Mouse (Mus musculus) embryo, embryonic 11 days (tissue): ENCODE results near the gene Stt3b.

ENCODE experiments used
- DNase-seq: peaks from one replicate; pipeline ENCODE4 v3.0.0-alpha.2; 2015

Gene Stt3b

DNA sequence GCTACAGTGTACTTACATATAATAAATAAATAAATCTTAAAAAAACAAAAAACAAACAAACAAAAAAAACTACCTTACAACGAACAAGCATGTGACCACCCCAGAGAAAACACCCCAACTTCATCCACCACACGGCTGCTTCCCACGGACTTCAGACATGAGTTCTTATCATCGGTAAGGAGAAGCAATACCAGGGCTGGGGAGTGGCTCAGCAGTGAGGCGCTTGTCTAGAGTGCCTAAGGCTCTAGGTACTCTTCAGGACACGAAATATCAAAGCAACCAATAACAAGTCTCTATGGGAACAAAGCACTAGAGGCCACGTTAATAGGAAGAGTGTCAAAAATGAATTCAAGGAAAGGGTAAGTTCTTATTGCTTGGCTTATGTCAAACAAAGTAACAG lies 49.8 kb downstream of the Stt3b start:
- no peak for DNase-seq

DNA sequence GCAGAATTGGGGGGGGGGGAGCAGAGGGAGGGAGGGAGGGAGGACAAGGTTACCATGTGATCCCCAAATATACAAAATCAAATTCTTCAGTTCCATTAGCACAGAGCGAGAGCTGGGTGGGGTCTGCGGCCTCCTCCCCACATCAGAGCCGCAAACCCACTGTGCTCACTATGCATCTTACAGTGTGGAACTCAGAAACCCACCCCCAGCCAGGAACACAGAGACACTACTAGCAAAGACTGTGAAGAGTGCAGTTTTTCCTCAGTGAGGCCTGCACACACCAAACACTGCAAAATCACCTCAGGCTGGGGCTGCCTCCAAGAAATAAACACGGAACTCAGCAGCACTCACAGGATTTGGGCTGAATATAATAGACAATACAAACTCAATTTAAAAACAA lies 50.4 kb downstream of the Stt3b start:
- no peak for DNase-seq

DNA sequence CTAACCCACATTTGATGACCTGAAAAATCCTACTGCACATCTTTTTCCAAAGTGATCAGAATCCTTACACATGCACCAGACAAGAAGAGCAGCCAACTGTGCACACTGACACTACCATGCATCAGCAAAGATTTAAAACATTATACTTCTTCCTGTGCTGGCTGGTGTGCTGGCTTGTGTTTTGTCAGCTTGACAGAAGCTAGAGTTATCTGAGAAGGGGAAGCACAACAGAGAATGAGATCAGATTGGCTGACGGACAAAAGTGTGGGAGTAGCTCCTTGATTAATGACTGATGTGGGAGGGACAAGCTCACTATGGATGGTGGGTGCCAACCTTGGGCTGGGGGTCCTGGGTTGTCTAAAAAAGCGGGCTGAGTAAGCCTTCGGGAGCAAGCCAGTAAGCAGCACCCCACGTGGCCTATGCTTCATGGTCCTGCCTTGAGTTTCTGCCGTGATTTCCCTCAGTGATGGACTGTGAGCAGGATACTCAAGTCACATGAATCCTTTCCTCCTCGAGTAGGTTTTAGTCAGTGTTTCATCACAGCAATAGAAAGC lies 52.4 kb downstream of the Stt3b start:
- DNase-seq: no peak

DNA sequence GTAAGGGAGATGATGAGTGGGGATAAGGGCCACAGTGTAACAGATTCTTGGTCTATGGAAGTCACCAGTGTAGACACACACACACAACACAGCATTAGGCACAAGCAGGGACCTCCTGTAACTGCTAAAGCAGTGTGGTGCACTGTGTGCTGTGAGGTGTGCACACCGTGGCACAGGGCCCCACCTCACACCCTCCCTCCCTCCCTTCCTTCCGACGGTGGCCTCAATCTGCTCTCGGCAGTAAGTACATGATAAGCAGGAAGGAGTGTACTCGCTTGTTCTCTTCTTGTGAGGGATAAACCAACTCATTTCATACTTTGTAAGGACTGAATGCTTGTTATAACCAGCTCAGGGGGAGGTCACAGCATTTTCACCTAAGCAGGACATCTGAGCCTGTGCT lies 61.1 kb downstream of the Stt3b start:
- DNase-seq: no peak

DNA sequence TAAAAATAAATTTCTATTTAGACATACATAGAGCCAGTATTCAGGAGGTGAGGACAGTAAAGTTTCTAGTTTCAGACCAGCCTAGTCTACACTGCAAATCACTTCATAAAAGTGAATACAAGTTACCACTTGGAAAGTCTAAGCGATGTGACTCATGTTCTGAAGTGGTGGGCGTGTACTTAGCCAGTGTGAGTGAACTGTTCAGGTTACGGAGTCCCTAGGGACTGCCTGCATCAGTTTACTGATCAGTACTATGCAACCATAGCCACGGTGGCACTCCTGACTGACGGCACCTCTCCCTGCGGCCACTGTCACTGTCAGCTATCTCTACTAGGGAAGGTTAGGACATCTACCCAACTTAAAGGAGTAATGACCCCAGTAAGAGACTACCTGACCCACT lies 65.1 kb downstream of the Stt3b start:
- no peak for DNase-seq

DNA sequence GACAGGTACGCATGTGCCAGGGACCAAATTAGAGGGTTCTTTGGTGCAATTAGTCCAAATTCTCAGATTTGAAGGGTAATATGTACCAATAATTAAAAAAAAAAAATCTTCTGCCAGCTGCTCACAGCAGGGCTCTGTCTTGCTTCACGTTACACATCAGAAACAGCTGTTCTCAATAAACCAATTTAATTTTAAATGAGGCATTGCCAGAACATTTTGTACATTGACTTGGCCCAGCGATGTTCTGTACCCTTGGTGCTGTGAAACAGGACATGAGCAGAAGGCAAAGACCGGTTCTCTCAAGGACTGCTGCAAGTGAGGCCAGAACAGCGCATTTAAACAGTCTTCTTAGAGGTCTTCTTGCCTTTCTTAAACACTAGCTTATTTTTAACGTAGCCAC lies 66.6 kb downstream of the Stt3b start:
- no peak for DNase-seq

DNA sequence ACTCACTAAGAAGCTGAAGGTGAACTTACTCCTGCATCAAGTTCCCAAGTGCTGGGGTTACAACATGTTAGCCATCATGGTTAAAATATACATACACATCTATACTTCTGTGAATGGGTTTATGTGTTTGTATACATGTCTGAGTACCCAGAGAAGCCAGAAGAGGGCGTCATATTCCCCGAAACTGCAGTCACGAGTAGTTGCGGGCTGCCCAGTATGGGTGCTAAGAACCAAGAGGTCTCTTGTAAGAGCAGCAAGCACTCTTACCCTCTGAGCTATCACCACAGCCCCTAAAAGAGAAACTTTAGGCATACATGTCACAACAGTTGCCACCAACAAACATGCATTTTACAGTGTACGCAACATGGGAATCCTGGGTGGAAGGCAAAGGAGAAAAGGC lies 70.4 kb downstream of the Stt3b start:
- no peak for DNase-seq

DNA sequence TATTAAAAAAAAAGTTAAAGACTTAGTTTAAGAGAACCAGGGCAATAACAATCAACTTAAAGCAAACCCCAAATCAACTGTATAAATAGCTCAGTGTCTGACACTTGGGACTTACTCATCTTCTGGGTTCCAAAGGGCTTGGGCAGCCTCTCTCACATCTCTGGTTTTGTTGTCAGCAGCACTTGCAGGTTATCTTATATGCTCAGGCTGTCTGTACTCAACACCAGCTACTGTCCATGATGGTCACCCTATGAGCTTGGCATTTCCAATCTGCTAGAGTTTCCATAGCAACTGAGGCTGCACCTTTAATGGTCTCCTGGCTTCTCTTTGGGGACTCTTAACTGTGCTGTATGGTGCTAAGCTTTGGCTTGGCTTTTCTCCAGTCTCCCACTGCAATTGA lies 72.3 kb downstream of the Stt3b start:
- no peak for DNase-seq

DNA sequence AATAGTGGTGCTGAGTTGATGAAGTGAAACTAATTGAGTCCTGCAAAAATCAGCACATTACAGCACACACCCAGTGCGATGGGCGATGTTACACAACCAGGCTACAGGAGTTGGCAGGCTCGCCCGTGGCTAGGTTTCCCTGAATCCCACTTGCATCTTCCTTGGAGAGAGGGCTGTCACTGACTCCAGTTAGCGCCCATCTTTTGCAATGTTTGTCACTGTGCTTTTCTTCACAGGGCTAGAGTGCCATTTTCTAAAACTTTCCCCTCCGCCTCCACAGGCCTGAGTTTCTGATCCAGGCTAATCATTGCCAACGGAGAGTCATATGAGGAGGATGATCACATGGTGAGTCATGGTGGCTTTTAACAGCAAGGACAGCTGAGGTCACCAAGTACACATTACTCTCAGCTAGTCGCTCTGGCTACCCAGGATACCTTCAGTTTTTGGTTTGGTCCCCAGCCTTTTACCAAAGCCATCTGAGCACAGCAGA lies 73.8 kb downstream of the Stt3b start:
- no peak for DNase-seq

DNA sequence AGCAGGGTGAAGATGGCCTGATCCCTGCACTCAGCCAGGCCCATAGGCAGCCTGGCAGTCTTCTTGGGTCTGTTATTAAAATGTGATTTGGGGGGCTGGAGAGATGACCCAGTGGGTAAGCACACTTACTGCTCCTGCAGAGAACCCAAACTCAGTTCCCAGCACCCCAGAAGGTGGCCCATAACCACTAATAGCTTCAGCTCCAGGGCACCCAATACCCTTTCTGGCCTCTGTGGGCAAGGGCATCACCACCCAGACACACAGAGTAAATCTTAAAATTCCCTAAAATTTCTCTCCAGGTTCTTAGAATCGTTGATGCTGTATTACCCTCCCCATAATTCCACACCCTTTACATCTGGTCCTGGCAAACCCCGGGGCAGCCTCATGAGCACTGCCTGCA lies 75.7 kb downstream of the Stt3b start:
- no peak for DNase-seq

DNA sequence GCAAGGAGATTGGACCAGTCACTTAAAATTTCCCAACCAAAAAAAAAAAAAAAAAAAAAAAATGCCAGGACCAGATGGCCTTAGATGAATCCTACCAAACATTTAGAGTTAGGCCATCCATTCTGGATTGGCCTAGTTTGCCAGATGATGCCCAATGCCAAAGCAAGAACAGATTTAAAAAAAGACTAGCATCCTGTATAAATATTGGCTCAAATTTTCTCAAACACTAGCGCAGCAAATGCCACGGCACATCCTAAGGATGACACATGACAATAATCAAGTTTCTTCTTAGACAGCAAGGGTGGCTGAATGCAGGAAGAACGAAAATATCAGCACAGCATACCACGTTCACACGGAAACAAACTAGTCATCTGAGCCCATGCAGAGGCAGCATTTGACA lies 76.5 kb downstream of the Stt3b start:
- no peak for DNase-seq

DNA sequence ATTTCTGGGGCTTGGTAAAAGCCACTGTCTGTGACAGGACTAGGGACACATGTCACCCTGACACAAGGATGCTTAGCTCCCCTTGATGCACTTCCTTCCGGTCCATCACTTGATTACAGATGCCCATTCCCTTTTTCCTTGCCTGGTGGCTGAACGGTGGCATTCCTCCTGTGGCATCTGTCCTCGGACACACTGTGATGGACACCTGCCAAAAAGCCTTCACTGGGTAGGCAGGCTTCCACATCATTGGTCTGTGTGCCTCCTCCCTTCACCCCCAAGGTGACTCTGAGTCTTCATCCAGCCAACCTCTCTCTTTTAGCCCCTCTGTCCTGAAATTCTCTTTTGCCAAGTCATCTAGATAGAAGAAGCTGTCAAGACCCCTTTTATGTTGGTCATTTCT lies 78.7 kb downstream of the Stt3b start:
- no peak for DNase-seq

DNA sequence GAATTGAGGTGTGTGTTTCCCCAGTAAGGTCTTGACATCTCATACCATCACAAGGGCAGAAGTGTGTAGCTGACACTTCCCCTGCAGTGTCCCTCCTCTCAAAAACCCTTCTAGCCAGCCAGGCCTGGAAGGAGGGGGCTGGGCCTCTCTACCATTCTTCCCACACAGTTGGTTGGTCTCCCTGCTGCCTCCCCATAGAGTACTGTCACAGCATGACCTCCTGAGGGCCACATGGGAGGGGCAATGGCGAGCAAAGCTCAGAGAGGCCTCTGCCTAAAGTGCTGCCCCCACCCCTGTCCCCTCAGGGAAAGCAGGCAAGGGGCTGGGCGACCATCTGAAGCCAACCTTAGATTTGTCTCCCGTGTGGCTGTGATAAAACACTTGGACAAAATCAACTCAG lies 80.1 kb downstream of the Stt3b start:
- no peak for DNase-seq

DNA sequence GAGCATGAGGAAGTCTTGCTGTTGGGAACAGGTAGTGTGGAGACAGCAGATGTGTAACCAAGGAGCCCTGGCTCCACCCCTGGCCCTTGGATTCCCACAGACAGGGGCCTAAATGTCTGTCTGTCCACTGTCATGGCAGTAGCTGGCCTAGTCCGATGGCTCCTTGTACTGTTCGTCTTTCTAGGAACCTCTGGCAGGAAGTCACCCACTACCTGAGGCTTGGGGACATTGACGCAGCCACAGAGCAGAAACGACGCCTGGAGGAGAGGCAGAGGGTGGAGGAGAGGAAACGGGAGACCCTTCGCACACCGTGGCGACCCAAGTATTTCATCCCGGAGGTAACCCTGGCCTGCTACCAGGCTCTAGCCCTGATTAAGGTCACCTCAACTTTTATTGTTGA lies 80.5 kb downstream of the Stt3b start:
- DNase-seq: no peak

DNA sequence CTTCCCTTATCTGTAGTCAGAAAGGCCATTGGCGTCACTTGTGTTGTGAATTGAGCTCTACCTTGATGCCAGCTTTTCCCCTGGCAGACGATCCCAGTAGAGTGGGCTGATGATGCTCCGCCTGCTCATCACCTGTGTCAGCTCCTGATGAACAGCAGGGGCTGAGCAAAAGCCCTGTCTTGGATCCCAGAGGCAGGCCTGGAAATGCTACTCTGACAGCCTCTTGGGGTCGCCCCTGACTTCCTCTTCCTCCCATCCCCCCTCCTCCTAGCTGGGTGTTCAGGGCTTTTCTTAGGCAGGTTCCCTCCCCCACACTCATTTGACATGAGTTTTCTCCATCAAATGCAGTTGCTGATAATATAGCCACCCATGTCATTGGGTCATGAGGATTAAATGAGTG lies 81.1 kb downstream of the Stt3b start:
- no peak for DNase-seq

DNA sequence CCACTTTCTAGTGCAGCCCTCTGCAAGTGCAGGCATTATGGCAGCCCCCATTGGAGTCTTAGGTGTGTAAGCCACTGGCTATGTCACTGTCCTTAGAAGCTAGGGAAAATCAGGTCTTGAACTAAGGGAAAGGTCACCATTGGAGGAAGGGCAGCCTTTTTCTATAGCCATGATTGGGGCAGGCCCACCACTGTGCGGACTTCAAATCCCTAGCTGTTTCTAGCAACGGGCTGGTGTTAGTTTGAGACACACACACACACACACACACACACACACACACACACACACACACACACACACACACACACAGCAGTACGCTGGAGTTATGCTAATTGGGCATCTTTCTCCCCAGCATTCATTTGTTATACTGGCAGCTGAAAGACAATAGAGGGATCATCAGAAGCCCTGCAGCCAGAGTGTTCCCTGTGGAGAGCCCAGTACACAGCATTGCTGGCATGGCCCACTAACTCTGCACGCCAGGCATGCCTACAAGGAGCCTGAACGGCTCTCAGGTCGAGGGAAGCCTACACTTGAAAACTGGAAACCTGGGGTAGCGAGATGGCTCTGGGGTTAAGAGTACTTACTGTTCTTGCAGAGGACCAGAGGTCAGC lies 85.4 kb downstream of the Stt3b start:
- DNase-seq: no peak

DNA sequence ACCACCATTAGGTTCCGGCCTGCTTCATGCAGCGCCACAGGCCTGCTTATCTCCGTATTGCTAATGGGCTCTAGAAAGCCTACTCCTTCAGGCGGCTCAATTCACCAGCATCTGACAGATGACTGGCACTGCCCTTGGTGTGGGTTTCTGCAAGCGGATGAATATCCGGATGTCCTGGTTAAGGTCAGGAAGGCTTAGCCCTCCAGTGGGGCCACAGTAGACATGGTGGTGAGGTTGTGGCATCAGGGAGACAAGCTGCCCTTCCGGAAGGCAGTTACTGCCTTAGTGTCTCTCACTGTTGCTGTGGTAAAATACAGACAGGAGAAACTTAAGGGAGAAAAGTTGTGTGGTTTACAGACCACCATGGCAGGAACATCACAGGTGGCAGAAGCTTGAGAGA lies 89.0 kb downstream of the Stt3b start:
- DNase-seq: no peak

DNA sequence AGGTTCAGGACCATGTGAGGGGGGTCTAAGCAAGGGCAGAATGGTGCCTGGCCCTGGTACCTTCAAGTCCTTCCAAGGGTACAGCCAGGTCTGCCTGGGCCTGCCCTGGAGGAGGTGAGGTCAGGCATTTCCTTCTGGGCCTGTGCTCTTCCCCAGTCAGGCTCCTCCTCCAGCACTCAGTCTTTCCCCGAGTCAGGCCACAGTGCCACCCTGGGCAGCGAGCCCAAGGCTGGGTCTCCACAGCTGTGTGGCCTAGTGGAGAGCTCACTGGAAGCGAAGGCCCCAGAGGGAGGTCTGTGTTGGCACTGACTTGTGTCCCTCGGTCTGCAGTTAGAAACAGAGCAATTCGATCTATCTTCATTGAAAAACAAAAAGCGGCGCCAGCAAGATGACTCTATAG lies 89.8 kb downstream of the Stt3b start:
- DNase-seq: no peak

DNA sequence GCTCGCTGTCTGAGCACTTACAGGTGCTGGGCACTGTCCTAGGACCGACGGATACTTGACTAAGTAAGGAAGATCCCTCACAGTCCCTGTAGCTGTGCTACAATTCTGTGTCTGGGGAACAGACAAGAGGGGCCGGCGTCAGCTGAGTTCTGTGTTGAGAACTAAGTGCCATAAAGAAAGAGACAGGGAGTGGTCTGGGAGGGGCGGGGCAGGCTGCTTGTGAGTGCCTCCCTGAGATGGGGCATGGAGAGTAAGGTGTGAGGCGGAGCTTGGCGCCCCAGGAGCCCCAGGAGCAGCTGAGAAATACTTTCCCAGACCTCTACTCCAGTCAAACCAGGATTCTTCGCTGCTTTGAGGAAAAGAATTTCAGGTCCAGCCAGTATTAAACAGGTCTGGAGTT lies 92.2 kb downstream of the Stt3b start:
- DNase-seq: no peak

DNA sequence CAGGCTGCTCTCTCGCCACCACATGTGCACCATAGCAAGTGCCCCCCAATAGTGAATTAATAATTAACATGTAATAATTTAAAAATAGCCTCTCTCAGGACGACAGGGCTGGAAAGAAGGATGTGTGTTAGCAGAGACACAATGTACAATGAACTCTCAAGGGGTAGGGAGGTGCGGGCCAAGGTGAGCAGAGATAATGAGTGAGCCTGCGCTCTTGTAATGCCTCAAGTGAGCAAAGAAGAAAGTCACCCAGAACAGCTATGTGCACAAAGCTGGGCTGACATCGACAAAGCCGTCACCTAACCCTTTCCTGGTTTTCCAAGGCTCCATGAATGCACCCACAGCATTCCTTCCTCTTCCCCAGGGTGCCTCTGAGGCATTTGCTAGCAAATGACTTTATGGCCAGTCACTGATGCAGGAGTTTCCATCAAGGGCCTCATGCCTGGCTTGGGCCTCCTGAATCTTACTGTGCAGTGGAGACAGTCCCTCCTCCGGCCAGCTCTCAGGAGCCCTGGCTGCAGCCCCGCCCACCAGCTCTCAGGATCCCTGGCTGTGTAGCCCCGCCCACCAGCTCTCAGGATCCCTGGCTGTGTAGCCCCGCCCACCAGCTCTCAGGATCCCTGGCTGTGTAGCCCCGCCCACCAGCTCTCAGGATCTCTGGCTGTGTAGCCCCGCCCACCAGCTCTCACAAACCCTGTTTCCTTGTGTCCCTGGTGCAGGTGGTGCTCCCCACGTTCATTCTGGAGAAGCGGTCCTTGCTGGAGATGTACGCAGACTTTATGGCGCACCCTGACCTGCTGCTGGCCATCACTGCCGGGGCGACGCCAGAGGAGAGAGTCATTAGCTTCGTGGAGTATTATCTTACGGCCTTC lies 94.2 kb downstream of the Stt3b start:
- peak; percentile 87 for DNase-seq

DNA sequence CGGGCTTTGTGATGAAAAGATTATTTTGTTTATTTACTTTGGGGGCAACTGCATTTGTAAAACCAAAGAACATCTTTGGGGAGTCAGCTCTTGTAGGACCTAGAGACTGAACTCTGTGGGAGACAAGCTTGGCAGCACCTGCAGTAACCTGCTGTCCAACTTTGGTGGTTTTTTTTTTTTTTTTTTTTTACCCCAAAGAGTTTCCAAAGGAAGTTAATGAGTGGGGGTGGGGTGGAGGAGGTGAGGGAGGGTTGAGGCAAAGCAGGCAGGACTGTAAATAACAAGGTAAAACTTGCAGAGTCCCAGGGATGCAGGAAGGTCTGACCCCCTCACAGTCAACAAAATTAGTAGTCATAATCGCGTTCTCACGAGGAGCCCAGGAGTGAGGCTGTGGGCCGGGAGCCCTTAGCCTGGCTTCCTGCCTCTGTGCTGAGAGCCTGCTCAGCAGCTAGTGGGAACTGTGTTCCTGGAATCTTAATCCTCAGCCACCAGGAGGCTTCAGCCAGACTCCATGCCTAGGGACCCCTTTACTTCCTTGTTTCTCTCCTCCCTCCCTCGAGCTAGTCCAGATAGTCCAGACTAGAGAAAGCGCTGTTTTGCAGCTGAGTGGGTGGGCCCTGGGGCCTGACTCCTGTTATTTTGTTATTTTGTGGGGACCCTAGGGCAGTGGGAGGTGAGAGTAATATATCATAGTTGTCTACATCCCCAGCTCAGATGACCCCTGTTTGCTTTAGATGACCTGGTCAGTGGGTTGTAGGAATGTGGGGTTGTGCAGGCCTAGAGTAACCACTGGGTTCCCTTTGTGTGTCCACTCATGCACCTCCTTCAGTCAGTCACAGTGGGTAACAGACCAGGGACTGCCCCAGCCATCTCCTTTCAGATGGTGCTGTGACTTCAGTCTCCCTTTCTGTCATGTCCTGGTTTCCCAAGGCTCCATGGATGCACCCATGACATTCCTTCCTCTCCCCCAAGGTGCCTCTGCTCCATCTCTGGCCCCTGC lies 95.3 kb downstream of the Stt3b start:
- DNase-seq: peak; percentile 27

DNA sequence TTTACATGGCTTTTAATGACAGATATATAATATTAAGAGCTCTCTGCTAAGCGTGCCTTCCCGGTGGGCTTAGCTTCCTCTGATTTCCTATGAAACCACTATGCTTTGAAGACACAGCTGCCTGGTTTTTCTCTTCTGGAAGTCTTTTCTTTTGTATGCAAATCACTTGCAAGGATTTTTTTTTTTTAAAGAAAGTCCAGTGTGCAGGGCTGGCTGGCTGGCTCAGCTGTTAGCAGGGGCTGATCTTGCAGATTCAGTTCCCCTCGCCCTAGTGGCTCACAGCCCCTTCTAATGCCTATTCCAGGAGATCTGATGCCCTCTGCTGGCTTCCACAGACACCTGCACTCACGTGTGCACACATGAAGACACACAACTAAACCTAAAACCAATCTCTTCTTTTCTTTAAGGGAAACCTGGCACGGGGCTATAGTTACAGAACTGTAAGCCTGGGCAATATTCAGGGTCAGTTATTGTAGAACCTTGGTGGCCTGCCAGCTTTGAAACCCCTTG lies 96.4 kb downstream of the Stt3b start:
- no peak for DNase-seq

DNA sequence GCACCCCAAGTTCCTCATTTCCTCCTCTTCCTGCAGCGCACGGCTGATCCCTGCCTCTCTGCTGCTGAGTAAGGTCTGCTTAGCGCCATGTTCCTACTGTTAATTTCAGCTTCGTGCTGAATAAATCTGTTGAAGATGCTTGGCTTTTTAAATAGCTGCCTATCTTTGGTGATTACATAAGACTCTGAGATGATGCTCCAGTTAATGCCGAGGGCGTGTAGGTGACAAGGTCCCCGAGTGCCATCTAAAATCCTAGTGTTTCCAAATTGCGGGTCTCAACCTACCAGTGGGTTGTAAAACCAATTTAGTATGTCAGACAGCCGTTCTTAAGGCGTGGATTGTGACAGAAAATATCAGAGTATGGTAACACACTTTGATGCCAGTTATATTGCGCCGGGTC lies 99.7 kb downstream of the Stt3b start:
- DNase-seq: no peak
